Mouse (Mus musculus): ENCODE data around the gene Olfr1140. TPM values are rescaled to one million over a fixed set of nuclear protein-coding genes. Genes with fewer than 3 reads are reported as not detected.

Gene Olfr1140
- not detected in 2 replicates for polyA plus RNA-seq (2015; fragmentation: Nextera tagmentation; extraction: Ambion mirVana)

DNA sequence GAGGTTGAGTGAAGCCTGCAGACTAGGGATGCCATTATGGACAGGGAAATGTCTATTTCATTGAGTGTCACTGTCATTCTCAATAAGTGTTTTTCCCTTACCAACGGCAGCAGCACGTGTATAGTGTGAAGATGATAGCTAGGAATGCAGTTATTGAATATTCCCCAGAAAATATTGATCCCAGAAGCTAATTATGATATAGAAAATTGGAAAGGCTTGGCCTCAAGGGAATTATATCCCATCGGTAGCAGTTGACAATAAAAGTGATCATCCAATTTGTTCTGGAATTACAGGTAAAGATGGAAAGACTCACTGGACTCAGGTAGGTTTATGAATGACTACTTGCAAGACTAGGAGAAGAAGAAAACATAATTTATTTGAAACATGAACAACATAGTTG, at the start of gene Olfr1140:
Olfr1140 (plus strand) TSS at position 301 of the 400 bp plus-strand sequence.

GRCm38 (mm10) chr2:87693847-87694246, 49.7 kb upstream of the Olfr1140 start, which contains the start of gene Olfr1136:
Olfr1136 (minus strand) TSS chr2:87693947.

DNA sequence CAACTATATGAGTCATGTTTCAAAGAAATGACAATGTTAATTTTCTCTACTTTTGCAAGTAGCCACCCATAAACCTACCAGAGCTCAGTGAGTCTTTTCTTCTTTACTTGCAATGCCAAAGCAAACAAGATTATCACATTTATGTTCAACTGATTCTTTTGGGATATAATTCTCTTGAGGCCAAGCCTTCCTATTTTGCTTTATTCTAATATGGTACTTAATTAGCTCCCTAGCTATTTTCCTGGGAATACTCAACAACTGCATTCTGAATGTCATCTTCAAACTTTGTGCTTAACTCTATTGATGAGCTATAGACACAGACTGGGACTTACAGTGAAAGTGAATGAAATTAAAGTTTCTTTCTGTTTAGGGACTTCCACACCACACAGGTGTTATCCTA, 30.5 kb upstream of the Olfr1140 start, which contains the start of gene Olfr1137:
Olfr1137 (minus strand) TSS at position 101 of the 400 bp plus-strand sequence.

DNA sequence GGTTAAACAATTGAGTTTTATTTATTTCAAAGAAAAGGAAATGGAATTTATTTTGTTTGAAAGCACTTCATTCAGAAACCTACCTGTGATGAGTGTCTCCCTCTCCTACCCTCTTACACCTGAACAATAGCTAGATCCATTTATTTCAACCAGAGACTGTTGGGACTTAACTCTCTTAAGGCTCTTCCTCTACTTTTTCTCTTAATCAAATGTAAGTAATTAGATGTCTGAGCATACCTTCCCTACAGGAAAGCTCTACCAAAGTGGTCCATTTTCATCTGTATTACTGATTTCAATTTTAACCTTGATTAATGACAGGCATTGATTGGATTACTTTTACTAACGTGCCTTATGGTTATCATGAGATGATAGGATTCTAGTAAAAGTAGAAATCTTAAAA, 3.7 kb upstream of the Olfr1140 start, which contains the start of gene Olfr1138:
Olfr1138 (minus strand) TSS at position 101 of the 400 bp plus-strand sequence.

GRCm38 (mm10) chr2:87753891-87754290, 10.3 kb downstream of the Olfr1140 start, which contains the start of gene Olfr1141:
Olfr1141 (minus strand) TSS chr2:87753991.

GRCm38 (mm10) chr2:87779183-87779582, 35.6 kb downstream of the Olfr1140 start, which contains the start of gene Olfr152:
Olfr152 (plus strand) TSS chr2:87779483.

Other genes starting within 250 kb of the Olfr1140 start
- gene Pramel7, start 246.7 kb upstream of the Olfr1140 start, polyA plus RNA-seq (2015; fragmentation: Nextera tagmentation; extraction: Ambion mirVana) = not detected in 2 replicates
- gene Pramel6, start 237.2 kb upstream of the Olfr1140 start, polyA plus RNA-seq (2015; fragmentation: Nextera tagmentation; extraction: Ambion mirVana) = not detected in 2 replicates
- gene Olfr153, start 212.0 kb upstream of the Olfr1140 start, polyA plus RNA-seq (2015; fragmentation: Nextera tagmentation; extraction: Ambion mirVana) = not detected in 2 replicates
- not detected in 2 replicates for gene Olfr1128, start 198.2 kb upstream of the Olfr1140 start, polyA plus RNA-seq (2015; fragmentation: Nextera tagmentation; extraction: Ambion mirVana)
- gene Olfr1129, start 169.8 kb upstream of the Olfr1140 start, polyA plus RNA-seq (2015; fragmentation: Nextera tagmentation; extraction: Ambion mirVana) = not detected in 2 replicates
- gene Olfr1130, start 137.5 kb upstream of the Olfr1140 start, polyA plus RNA-seq (2015; fragmentation: Nextera tagmentation; extraction: Ambion mirVana) = not detected in 2 replicates
- not detected in 2 replicates for gene Olfr1131, start 116.6 kb upstream of the Olfr1140 start, polyA plus RNA-seq (2015; fragmentation: Nextera tagmentation; extraction: Ambion mirVana)
- not detected in 2 replicates for gene Olfr1132, start 106.2 kb upstream of the Olfr1140 start, polyA plus RNA-seq (2015; fragmentation: Nextera tagmentation; extraction: Ambion mirVana)
- gene Olfr1133, start 96.4 kb upstream of the Olfr1140 start, polyA plus RNA-seq (2015; fragmentation: Nextera tagmentation; extraction: Ambion mirVana) = not detected in 2 replicates
- gene Olfr1134, start 85.3 kb upstream of the Olfr1140 start, polyA plus RNA-seq (2015; fragmentation: Nextera tagmentation; extraction: Ambion mirVana) = not detected in 2 replicates
- not detected in 2 replicates for gene Olfr1135, start 70.1 kb upstream of the Olfr1140 start, polyA plus RNA-seq (2015; fragmentation: Nextera tagmentation; extraction: Ambion mirVana)
- not detected in 2 replicates for gene Olfr1136, start 49.8 kb upstream of the Olfr1140 start, polyA plus RNA-seq (2015; fragmentation: Nextera tagmentation; extraction: Ambion mirVana)
- gene Olfr1137, start 30.6 kb upstream of the Olfr1140 start, polyA plus RNA-seq (2015; fragmentation: Nextera tagmentation; extraction: Ambion mirVana) = not detected in 2 replicates
- gene Olfr1138, start 3.8 kb upstream of the Olfr1140 start, polyA plus RNA-seq (2015; fragmentation: Nextera tagmentation; extraction: Ambion mirVana) = not detected in 2 replicates
- gene Olfr1141, start 10.2 kb downstream of the Olfr1140 start, polyA plus RNA-seq (2015; fragmentation: Nextera tagmentation; extraction: Ambion mirVana) = not detected in 2 replicates
- not detected in 2 replicates for gene Olfr152, start 35.7 kb downstream of the Olfr1140 start, polyA plus RNA-seq (2015; fragmentation: Nextera tagmentation; extraction: Ambion mirVana)
- not detected in 2 replicates for gene Olfr1143, start 56.8 kb downstream of the Olfr1140 start, polyA plus RNA-seq (2015; fragmentation: Nextera tagmentation; extraction: Ambion mirVana)
- not detected in 2 replicates for gene Olfr1145, start 66.1 kb downstream of the Olfr1140 start, polyA plus RNA-seq (2015; fragmentation: Nextera tagmentation; extraction: Ambion mirVana)
- gene Olfr1148, start 86.8 kb downstream of the Olfr1140 start, polyA plus RNA-seq (2015; fragmentation: Nextera tagmentation; extraction: Ambion mirVana) = not detected in 2 replicates
- gene Olfr1150-ps1, start 100.2 kb downstream of the Olfr1140 start, polyA plus RNA-seq (2015; fragmentation: Nextera tagmentation; extraction: Ambion mirVana) = not detected in 2 replicates
- not detected in 2 replicates for gene Olfr1151, start 112.1 kb downstream of the Olfr1140 start, polyA plus RNA-seq (2015; fragmentation: Nextera tagmentation; extraction: Ambion mirVana)
- gene Olfr1152, start 122.7 kb downstream of the Olfr1140 start, polyA plus RNA-seq (2015; fragmentation: Nextera tagmentation; extraction: Ambion mirVana) = 0.02 TPM in 1 of 2 replicates, not detected in the other
- not detected in 2 replicates for gene Olfr1153, start 151.2 kb downstream of the Olfr1140 start, polyA plus RNA-seq (2015; fragmentation: Nextera tagmentation; extraction: Ambion mirVana)
- gene Olfr1154, start 161.4 kb downstream of the Olfr1140 start, polyA plus RNA-seq (2015; fragmentation: Nextera tagmentation; extraction: Ambion mirVana) = not detected in 2 replicates
- not detected in 2 replicates for gene Olfr1155, start 201.4 kb downstream of the Olfr1140 start, polyA plus RNA-seq (2015; fragmentation: Nextera tagmentation; extraction: Ambion mirVana)
- not detected in 2 replicates for gene Olfr1156, start 209.3 kb downstream of the Olfr1140 start, polyA plus RNA-seq (2015; fragmentation: Nextera tagmentation; extraction: Ambion mirVana)
- gene Olfr1157, start 224.5 kb downstream of the Olfr1140 start, polyA plus RNA-seq (2015; fragmentation: Nextera tagmentation; extraction: Ambion mirVana) = not detected in 2 replicates
- not detected in 2 replicates for gene Olfr74, start 230.9 kb downstream of the Olfr1140 start, polyA plus RNA-seq (2015; fragmentation: Nextera tagmentation; extraction: Ambion mirVana)
- gene Olfr1158, start 246.4 kb downstream of the Olfr1140 start, polyA plus RNA-seq (2015; fragmentation: Nextera tagmentation; extraction: Ambion mirVana) = not detected in 2 replicates

All from spleen, postnatal 0 days (tissue).